Mouse (Mus musculus) CH12.LX (cell line): ENCODE measurements at regions not wholly inside any gene's neighbourhood (a gene's known extent, or its start where the extent isn't known, plus 50 kb on each side); places are given as distances from the start of the nearest gene placed in this dataset.

ENCODE experiments used
- CTCF ChIP-seq, 2 experiments: IDR thresholded peaks in 1 of 2; conservative IDR thresholded peaks in 1 of 2; 2 replicates each; pipeline ENCODE4 v1.5.1; 2011 to 2012; ENCODE audit warnings: low read depth in 2 of 2, low read length in 2 of 2, improper control_type of control experiment in 1 of 2, inconsistent platforms in 1 of 2, mild to moderate bottlenecking in 1 of 2, moderate library complexity in 1 of 2
- GABPA ChIP-seq: IDR thresholded peaks from 2 replicates; pipeline ENCODE4 v1.6.1; 2012; ENCODE audit warnings: low read depth, low read length, improper control_type of control experiment, inconsistent platforms; ENCODE audit not compliant: insufficient replicate concordance
- MAX ChIP-seq: IDR thresholded peaks from 2 replicates; pipeline ENCODE4 v1.6.1; 2011; ENCODE audit warnings: low read length, improper control_type of control experiment

DNA sequence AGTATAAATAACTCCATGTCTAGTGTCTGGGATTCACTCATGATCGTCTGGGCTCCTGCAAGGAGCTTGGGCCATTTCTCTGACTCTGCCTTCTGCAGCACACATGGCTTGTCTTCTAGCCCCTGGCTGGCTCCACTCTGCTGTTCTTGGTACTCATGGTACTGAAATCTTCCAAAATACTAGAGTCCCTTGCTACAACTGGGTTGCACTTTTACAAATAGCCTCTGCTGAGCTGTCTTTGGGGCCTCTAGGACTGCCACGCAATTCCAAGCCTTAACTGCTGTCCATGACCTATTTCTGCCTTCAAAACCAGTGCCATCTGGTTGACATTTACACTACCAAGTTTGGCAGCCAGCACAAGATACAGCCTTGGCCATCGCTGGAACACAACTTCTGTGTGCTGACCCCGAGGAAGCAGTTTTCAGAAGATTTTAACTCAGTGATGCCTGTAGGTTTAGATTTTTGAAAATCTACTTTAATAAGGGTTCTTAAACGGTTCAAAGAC is 731.2 kb upstream of the Car8 start:
- TF ChIP-seq MAX: no peak
- no peak for TF ChIP-seq CTCF (conservative IDR thresholded peaks at IDR 0.05 in 1 of 2, IDR thresholded peaks at IDR 0.05 in 1 of 2; ENCODE audit: low read depth in 2 of 2, low read length in 2 of 2)
- TF ChIP-seq GABPA: no peak
